Mouse (Mus musculus): Measurements from ENCODE around the gene Cox5b. TPM values are rescaled to one million over a fixed set of nuclear protein-coding genes. Genes with fewer than 3 reads are reported as not detected.

Cox5b gene
- 506 and 539 TPM in 2 replicates for polyA plus RNA-seq (2015; fragmentation: Nextera tagmentation; extraction: Ambion mirVana)

- peaks cover 13% of the 10 kb centered on the region for H3K4me1 ChIP-seq
- H3K4me3 ChIP-seq, result peak within 1 kb of the TSS; percentile 86
- H3K36me3 ChIP-seq, result peaks cover 17% of the 10 kb centered on the region
- peak within 1 kb of the TSS; percentile 32; the same call in 1 of the 2 replicates for H3K27ac ChIP-seq
- H3K27me3 ChIP-seq, result no peaks in the 10 kb centered on the region
- peak within 1 kb of the TSS; percentile 91 for H3K4me2 ChIP-seq
- no peaks in the 10 kb centered on the region for H3K9me3 ChIP-seq
- peak within 1 kb of the TSS; percentile 76 for H3K9ac ChIP-seq
- WGBS, result under 1% methylated on average over 68 of the region's 68 CpGs
- ATAC-seq (ENCODE audit: borderline replicate concordance, extremely low read depth, low FRiP score, low TSS enrichment), result peak; percentile 95
Measured at GRCm38 (mm10) chr1:36691271-36692155, at the start of gene Cox5b. Cox5b (plus strand) TSS chr1:36691449.

- 0 out of 2 replicates have a peak, but pooled peaks cover 4% of the 10 kb centered on the region for H3K4me1 ChIP-seq
- no peaks in the 10 kb centered on the region for H3K36me3 ChIP-seq
- H3K4me3 ChIP-seq, result no peak overlapping the region
- no peak overlapping the region for H3K4me2 ChIP-seq
- no peaks in the 10 kb centered on the region for H3K27me3 ChIP-seq
- H3K9me3 ChIP-seq, result no peaks in the 10 kb centered on the region
- H3K9ac ChIP-seq, result no peak overlapping the region
- ATAC-seq (ENCODE audit: borderline replicate concordance, extremely low read depth, low FRiP score, low TSS enrichment), result no peak
- 89% methylated on average over 7 of the region's 7 CpGs for WGBS
- H3K27ac ChIP-seq, result no peak overlapping the region
Measured at GRCm38 (mm10) chr1:36643957-36644614, 47.2 kb upstream of the Cox5b start.

- Histone ChIP-seq H3K27me3 (no peaks in the 10 kb centered on the region), H3K4me2 (no peak overlapping the region), H3K4me1 (0 out of 2 replicates have a peak, but pooled peaks cover 4% of the 10 kb centered on the region), H3K27ac (no peak overlapping the region), H3K36me3 (no peaks in the 10 kb centered on the region), H3K4me3 (no peak overlapping the region), H3K9ac (no peak overlapping the region), H3K9me3 (no peaks in the 10 kb centered on the region)
- WGBS, result 77% methylated on average over 9 of the region's 9 CpGs
- no peak for ATAC-seq (ENCODE audit: borderline replicate concordance, extremely low read depth, low FRiP score, low TSS enrichment)
Measured at GRCm38 (mm10) chr1:36644615-36645007, 46.6 kb upstream of the Cox5b start.

GRCm38 (mm10) chr1:36646285-36646684 lies 45.0 kb upstream of the Cox5b start:
- WGBS, result 59% methylated on average over 3 of the region's 3 CpGs
- no peak overlapping the region for H3K27ac ChIP-seq

GRCm38 (mm10) chr1:36647631-36648030 lies 43.6 kb upstream of the Cox5b start:
- Histone ChIP-seq H3K9me3 (no peaks in the 10 kb centered on the region), H3K4me1 (0 out of 2 replicates have a peak, but pooled peaks cover 4% of the 10 kb centered on the region), H3K9ac (no peak overlapping the region), H3K27me3 (no peaks in the 10 kb centered on the region), H3K4me2 (no peak overlapping the region), H3K36me3 (no peaks in the 10 kb centered on the region), H3K4me3 (no peak overlapping the region), H3K27ac (no peak overlapping the region)
- ATAC-seq (ENCODE audit: borderline replicate concordance, extremely low read depth, low FRiP score, low TSS enrichment), result no peak
- WGBS, result 51% methylated on average over 5 of the region's 5 CpGs

More at GRCm38 (mm10) chr1:36646285-36646684, 45.0 kb upstream of the Cox5b start:
- Histone ChIP-seq H3K4me1 (0 out of 2 replicates have a peak, but pooled peaks cover 4% of the 10 kb centered on the region), H3K9ac (no peak overlapping the region), H3K4me3 (no peak overlapping the region), H3K27me3 (no peaks in the 10 kb centered on the region), H3K36me3 (no peaks in the 10 kb centered on the region), H3K9me3 (no peaks in the 10 kb centered on the region), H3K4me2 (no peak overlapping the region)
- no peak for ATAC-seq (ENCODE audit: borderline replicate concordance, extremely low read depth, low FRiP score, low TSS enrichment)

- no peak overlapping the region for H3K4me2 ChIP-seq
- H3K36me3 ChIP-seq, result no peaks in the 10 kb centered on the region
- H3K4me3 ChIP-seq, result no peak overlapping the region
- ATAC-seq (ENCODE audit: borderline replicate concordance, extremely low read depth, low FRiP score, low TSS enrichment), result no peak
- H3K9me3 ChIP-seq, result no peaks in the 10 kb centered on the region
- no peak overlapping the region for H3K9ac ChIP-seq
- WGBS, result 81% methylated on average over 5 of the region's 5 CpGs
- no peaks in the 10 kb centered on the region for H3K27me3 ChIP-seq
- no peaks in the 10 kb centered on the region for H3K4me1 ChIP-seq
- H3K27ac ChIP-seq, result no peak overlapping the region
Measured at GRCm38 (mm10) chr1:36655039-36655438, 36.2 kb upstream of the Cox5b start.

- no peak for ATAC-seq (ENCODE audit: borderline replicate concordance, extremely low read depth, low FRiP score, low TSS enrichment)
- Histone ChIP-seq H3K4me1 (no peaks in the 10 kb centered on the region), H3K27me3 (no peaks in the 10 kb centered on the region), H3K9me3 (no peaks in the 10 kb centered on the region), H3K9ac (no peak overlapping the region), H3K36me3 (no peaks in the 10 kb centered on the region), H3K4me3 (no peak overlapping the region), H3K27ac (no peak overlapping the region), H3K4me2 (no peak overlapping the region)
- 76% methylated on average over 3 of the region's 3 CpGs for WGBS
Measured at GRCm38 (mm10) chr1:36656233-36656632, 35.0 kb upstream of the Cox5b start.

- ATAC-seq (ENCODE audit: borderline replicate concordance, extremely low read depth, low FRiP score, low TSS enrichment), result no peak
- H3K9me3 ChIP-seq, result no peaks in the 10 kb centered on the region
- H3K9ac ChIP-seq, result no peak overlapping the region
- no peaks in the 10 kb centered on the region for H3K27me3 ChIP-seq
- H3K4me1 ChIP-seq, result no peaks in the 10 kb centered on the region
- no peak overlapping the region for H3K4me3 ChIP-seq
- no peak overlapping the region for H3K4me2 ChIP-seq
- no peaks in the 10 kb centered on the region for H3K36me3 ChIP-seq
- H3K27ac ChIP-seq, result no peak overlapping the region
- WGBS, result 67% methylated on average over 4 of the region's 4 CpGs
Measured at GRCm38 (mm10) chr1:36657658-36658415, 33.4 kb upstream of the Cox5b start.

GRCm38 (mm10) chr1:36658621-36659399 lies 32.4 kb upstream of the Cox5b start:
- Histone ChIP-seq H3K9ac (no peak overlapping the region), H3K4me1 (no peaks in the 10 kb centered on the region), H3K4me3 (no peak overlapping the region), H3K27ac (no peak overlapping the region), H3K4me2 (no peak overlapping the region), H3K36me3 (no peaks in the 10 kb centered on the region), H3K27me3 (no peaks in the 10 kb centered on the region), H3K9me3 (no peaks in the 10 kb centered on the region)
- 68% methylated on average over 7 of the region's 7 CpGs for WGBS
- ATAC-seq (ENCODE audit: borderline replicate concordance, extremely low read depth, low FRiP score, low TSS enrichment), result no peak

GRCm38 (mm10) chr1:36664457-36664856 lies 26.8 kb upstream of the Cox5b start:
- no peak for ATAC-seq (ENCODE audit: borderline replicate concordance, extremely low read depth, low FRiP score, low TSS enrichment)
- H3K4me1 ChIP-seq, result 0 out of 2 replicates have a peak, but pooled peaks cover 4% of the 10 kb centered on the region
- H3K4me2 ChIP-seq, result no peak overlapping the region
- no peaks in the 10 kb centered on the region for H3K36me3 ChIP-seq
- 41% methylated on average over 4 of the region's 4 CpGs for WGBS
- no peak overlapping the region for H3K27ac ChIP-seq
- no peak overlapping the region for H3K9ac ChIP-seq
- H3K9me3 ChIP-seq, result no peaks in the 10 kb centered on the region
- no peaks in the 10 kb centered on the region for H3K27me3 ChIP-seq
- no peak overlapping the region for H3K4me3 ChIP-seq

GRCm38 (mm10) chr1:36665165-36665723 lies 26.0 kb upstream of the Cox5b start:
- Histone ChIP-seq H3K4me1 (0 out of 2 replicates have a peak, but pooled peaks cover 4% of the 10 kb centered on the region), H3K4me2 (no peak overlapping the region), H3K4me3 (no peak overlapping the region), H3K9me3 (no peaks in the 10 kb centered on the region), H3K36me3 (no peaks in the 10 kb centered on the region), H3K27me3 (no peaks in the 10 kb centered on the region), H3K27ac (no peak overlapping the region), H3K9ac (no peak overlapping the region)
- ATAC-seq (ENCODE audit: borderline replicate concordance, extremely low read depth, low FRiP score, low TSS enrichment), result no peak
- WGBS, result 54% methylated on average over 11 of the region's 11 CpGs

All from lung, embryonic 15.5 days (tissue).